Mouse (Mus musculus) erythroblast, embryonic 14.5 days (primary cell): ENCODE results near the gene Olfr1214.

ENCODE experiments used
- GATA1 ChIP-seq: IDR thresholded peaks from 2 replicates; pipeline ENCODE4 v1.6.1; 2012; ENCODE audit warnings: low read length, inconsistent platforms, mixed read lengths
- TAL1 ChIP-seq: IDR thresholded peaks from 3 replicates; pipeline ENCODE4 v1.6.1; 2012; ENCODE audit warnings: low read length, inconsistent platforms, mixed read lengths

DNA sequence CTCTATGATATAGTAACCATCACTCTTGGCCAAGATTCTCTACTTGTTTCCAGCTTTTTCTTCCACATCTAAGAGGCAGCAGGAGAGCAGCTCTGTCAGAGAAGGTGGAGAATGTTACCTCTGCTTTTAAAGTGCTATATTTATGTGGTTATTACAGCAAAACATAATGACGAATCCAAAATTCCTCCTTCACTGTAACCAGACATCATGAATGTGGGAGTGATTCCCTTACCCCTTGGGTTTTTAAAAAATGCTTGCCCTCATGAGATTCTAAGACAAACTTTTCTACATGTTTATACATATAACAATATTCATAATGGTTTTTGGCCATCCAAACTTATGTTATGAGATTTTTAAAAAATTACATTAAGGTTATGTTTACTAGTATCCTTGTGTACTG, at the start of gene Olfr1214:
- TF ChIP-seq GATA1: no peak
- no peak for TF ChIP-seq TAL1
